8 mouse cellular contexts compared by ENCODE assay signal in genomic region chr15:80012527-80013201, GRCm38 (mm10). TPM values are rescaled to one million over a fixed set of nuclear protein-coding genes. Genes with fewer than 3 reads are reported as not detected.
DNase-seq lines count a peak whose midpoint lies in the region; ATAC-seq and TF ChIP-seq lines count a peak whose summit lies in the region.

No protein-coding gene starts in this region.

- in situ Hi-C loops in ES-E14 (cut with MboI; ENCODE audit: low sequenced_read_pairs in 2 of 2, unreplicated experiment in 2 of 2) = no loop called here

- H3K4me3 ChIP-seq in ES-E14 (ENCODE audit: insufficient read depth in 1 of 2, low read depth in 1 of 2, low read length in 2 of 2, poor library complexity in 1 of 2, severe bottlenecking in 1 of 2) = peak overlapping the region; percentile 70 to 86
- peak overlapping the region; percentile 63 for H3K4me3 ChIP-seq in forebrain, embryonic 16.5 days (replicated peaks; ENCODE audit: low read length)
- H3K4me3 ChIP-seq in hindbrain, embryonic 14.5 days (replicated peaks; ENCODE audit: low read length) = peak overlapping the region; percentile 81

- H3K9me3 ChIP-seq in ES-E14 (ENCODE audit: control insufficient read depth, insufficient read depth, low read depth, low read length) = no peaks in the 10 kb centered on the region
- H3K9me3 ChIP-seq in forebrain, embryonic 16.5 days (ENCODE audit: control insufficient read depth, low read length) = no peaks in the 10 kb centered on the region
- H3K9me3 ChIP-seq in hindbrain, embryonic 14.5 days (ENCODE audit: control insufficient read depth, low read length) = no peaks in the 10 kb centered on the region

- H3K36me3 ChIP-seq in ES-E14 (ENCODE audit: control insufficient read depth, insufficient read depth, low read length, poor library complexity, severe bottlenecking) = no peaks in the 10 kb centered on the region
- H3K36me3 ChIP-seq in forebrain, embryonic 16.5 days (ENCODE audit: control insufficient read depth, insufficient read depth) = no peaks in the 10 kb centered on the region
- H3K36me3 ChIP-seq in hindbrain, embryonic 14.5 days (replicated peaks; ENCODE audit: control insufficient read depth, insufficient read depth) = no peaks in the 10 kb centered on the region

- ATAC-seq in forebrain, embryonic 16.5 days = peak; percentile 34
- ATAC-seq in hindbrain, embryonic 14.5 days (ENCODE audit: low FRiP score) = peak; percentile 56

- WGBS in forebrain, embryonic 16.5 days = under 1% methylated on average over 58 of the region's 60 CpGs
- 0% methylated on average over 46 of the region's 60 CpGs for WGBS in hindbrain, embryonic 14.5 days

- peak overlapping the region; percentile 70 for H3K9ac ChIP-seq in ES-E14 (ENCODE audit: insufficient read depth, low read depth, low read length, poor library complexity, severe bottlenecking)
- H3K9ac ChIP-seq in forebrain, embryonic 16.5 days (replicated peaks; ENCODE audit: low read depth, low read length) = peak overlapping the region; percentile 70
- H3K9ac ChIP-seq in hindbrain, embryonic 14.5 days = peak overlapping the region; percentile 87

- peak overlapping the region; percentile 96 for H3K4me2 ChIP-seq in forebrain, embryonic 16.5 days (ENCODE audit: low read length)
- peak overlapping the region; percentile 95 for H3K4me2 ChIP-seq in hindbrain, embryonic 14.5 days (replicated peaks)

- peak overlapping the region; percentile 7; the same call in 1 of the 2 replicates for H3K27ac ChIP-seq in ES-E14 (ENCODE audit: insufficient read depth, low read depth, low read length, poor library complexity, severe bottlenecking)
- H3K27ac ChIP-seq in forebrain, embryonic 16.5 days (ENCODE audit: low read length) = peak overlapping the region; percentile 49
- H3K27ac ChIP-seq in hindbrain, embryonic 14.5 days = peak overlapping the region; percentile 77

- H3K27me3 ChIP-seq in forebrain, embryonic 16.5 days (replicated peaks; ENCODE audit: control insufficient read depth, insufficient read depth, low read length) = peaks cover 43% of the 10 kb centered on the region
- peaks cover 53% of the 10 kb centered on the region for H3K27me3 ChIP-seq in hindbrain, embryonic 14.5 days (ENCODE audit: control insufficient read depth, insufficient read depth, low read length)

- DNase-seq in ES-E14 (ENCODE audit: low read depth, low spot score) (no peak), MN1 (ENCODE audit: low spot score) (no peak)
- DNase-seq in cerebellum, adult 11-12 months = peak; percentile 89
- peak; percentile 62 for DNase-seq in hindbrain, embryonic 14.5 days (ENCODE audit: low spot score)
- DNase-seq in layer of hippocampus, postnatal 36 days = peak; percentile 67 to 70
- peak; percentile 84 for DNase-seq in lung, postnatal 10 days
- DNase-seq in right cerebral cortex, postnatal 10 days (ENCODE audit: low spot score in 2 of 2) = peak; percentile 84 to 86

- peaks cover 0 to 25% of the 10 kb centered on the region in 2 experiments; a peak in 2 of 4 replicates for H3K4me1 ChIP-seq in ES-E14 (ENCODE audit: control insufficient read depth in 2 of 2, insufficient read depth in 2 of 2, low read length in 2 of 2, poor library complexity in 1 of 2)
- peaks cover 45% of the 10 kb centered on the region for H3K4me1 ChIP-seq in forebrain, embryonic 16.5 days (replicated peaks; ENCODE audit: control insufficient read depth, insufficient read depth, low read length)
- peaks cover 21% of the 10 kb centered on the region for H3K4me1 ChIP-seq in hindbrain, embryonic 14.5 days (replicated peaks; ENCODE audit: control insufficient read depth, insufficient read depth, low read length)

TF ChIP-seq in ES-E14, 5 proteins besides CTCF, POLR2A, EP300 and RAD21:
- TF ChIP-seq MAFK (IDR thresholded peaks at IDR 0.05; ENCODE audit: insufficient read depth, low read depth, low read length) (0 out of 2 replicates have a peak, but pooled peaks have one; percentile 2), ZC3H11A (IDR thresholded peaks at IDR 0.05; ENCODE audit: borderline replicate concordance, low read depth, low read length) (no peak), HCFC1 (IDR thresholded peaks at IDR 0.05; ENCODE audit: borderline replicate concordance, insufficient read depth, low read length) (peak; percentile 3; the same call in 1 of the 2 replicates), CHD2 (IDR thresholded peaks at IDR 0.05; ENCODE audit: low read depth, low read length) (no peak), ZNF384 (IDR thresholded peaks at IDR 0.05; ENCODE audit: low read depth, low read length) (no peak)

RNA-seq across cellular contexts. Expression of gene Pdgfb, which starts 2.1 kb away (rescaled TPM):
- 9.5 and 12.1 TPM in 2 replicates for total RNA-seq in ES-E14 (2012; rRNA removed)
- 3.4 and 3.6 TPM in 2 replicates for polyA plus RNA-seq in forebrain, embryonic 16.5 days (2015; fragmentation: Nextera tagmentation; extraction: Ambion mirVana)
- 7.3 and 7.5 TPM in 2 replicates for polyA plus RNA-seq in hindbrain, embryonic 14.5 days (2014; fragmentation: Nextera tagmentation; extraction: Ambion mirVana)
- 10 to 100 TPM; 27.3 to 27.6 TPM for total RNA-seq in layer of hippocampus, postnatal 36 days (2021)

RNA-seq across cellular contexts. Expression of gene Cbx7, which starts 41.7 kb away (rescaled TPM):
- 171 and 233 TPM in 2 replicates for total RNA-seq in ES-E14 (2012; rRNA removed)
- polyA plus RNA-seq in forebrain, embryonic 16.5 days (2015; fragmentation: Nextera tagmentation; extraction: Ambion mirVana) = 3.0 and 4.0 TPM in 2 replicates
- 3.2 and 4.0 TPM in 2 replicates for polyA plus RNA-seq in hindbrain, embryonic 14.5 days (2014; fragmentation: Nextera tagmentation; extraction: Ambion mirVana)
- 10 to 100 TPM; 40.4 to 44.8 TPM for total RNA-seq in layer of hippocampus, postnatal 36 days (2021)

Comparison
In these comparisons a context has a peak if more than half of its experiments do, and no peak if none do; other contexts are left out.
1. DNase-seq: peak in cerebellum, adult 11-12 months (single experiment), hindbrain, embryonic 14.5 days (single experiment), layer of hippocampus, postnatal 36 days (2 of 2), lung, postnatal 10 days (single experiment) and right cerebral cortex, postnatal 10 days (2 of 2); none in ES-E14 (single experiment) and MN1 (single experiment).
2. H3K27ac ChIP-seq: peak in every context shown above with its lines; median percentile 77 in hindbrain, embryonic 14.5 days; 49 in forebrain, embryonic 16.5 days; 7 in ES-E14.
3. Peak in every context shown above with its lines, with median percentiles within 50 percentile points of each other: H3K4me3 ChIP-seq and H3K9ac ChIP-seq.